27 mouse cellular contexts compared by ENCODE assay signal in genomic region chr17:61670651-61671050, GRCm38 (mm10).
"Had no signal": no experiment of that assay in that cellular context is flagged by ENCODE, and none has a peak within 500 bp of the region (broad histone marks: within the 10 kb centered on the region; RNA-seq: fewer than 3 reads in every experiment).

No protein-coding gene starts in this region.

- H3K4me1 ChIP-seq: embryonic facial prominence, embryonic 10.5 days; embryonic facial prominence, embryonic 12.5 days; embryonic facial prominence, embryonic 13.5 days; embryonic facial prominence, embryonic 15.5 days; forebrain, embryonic 10.5 days; forebrain, embryonic 12.5 days; forebrain, embryonic 13.5 days; forebrain, embryonic 15.5 days had no signal

- H3K4me3 ChIP-seq: embryonic facial prominence, embryonic 10.5 days; embryonic facial prominence, embryonic 12.5 days; embryonic facial prominence, embryonic 13.5 days; embryonic facial prominence, embryonic 15.5 days; erythroblast, embryonic 14.5 days; forebrain, embryonic 10.5 days; forebrain, embryonic 12.5 days; forebrain, embryonic 13.5 days; forebrain, embryonic 15.5 days; gastrocnemius, adult 2 months; heart, adult 2 months had no signal

- H3K27ac ChIP-seq: embryonic facial prominence, embryonic 10.5 days; embryonic facial prominence, embryonic 12.5 days; embryonic facial prominence, embryonic 13.5 days; embryonic facial prominence, embryonic 15.5 days; forebrain, embryonic 10.5 days; forebrain, embryonic 12.5 days; forebrain, embryonic 13.5 days; forebrain, embryonic 15.5 days; gastrocnemius, adult 2 months; heart, adult 2 months had no signal

- ATAC-seq: forebrain, embryonic 13.5 days; forebrain, embryonic 14.5 days; forebrain, embryonic 15.5 days; forebrain, embryonic 16.5 days; forebrain, postnatal 0 days had no signal

- H3K27me3 ChIP-seq: embryonic facial prominence, embryonic 12.5 days; embryonic facial prominence, embryonic 13.5 days; embryonic facial prominence, embryonic 15.5 days; forebrain, embryonic 12.5 days; forebrain, embryonic 13.5 days; forebrain, embryonic 15.5 days had no signal

- H3K9ac ChIP-seq: embryonic facial prominence, embryonic 12.5 days; embryonic facial prominence, embryonic 13.5 days; embryonic facial prominence, embryonic 15.5 days; forebrain, embryonic 12.5 days; forebrain, embryonic 13.5 days; forebrain, embryonic 15.5 days; forebrain, postnatal 0 days had no signal

- DNase-seq: cerebellum, adult 9-10 months; cerebellum, adult 9-11 months; cerebellum, postnatal 10 days; cerebellum, postnatal 14 days; cerebellum, postnatal 25 days; cerebellum, postnatal 36 days; embryo, embryonic 11 days; forebrain, postnatal 0 days; gastrocnemius, adult 2 months; gastrocnemius, postnatal 10 days; gastrocnemius, postnatal 14 days; gastrocnemius, postnatal 25 days; gastrocnemius, postnatal 36 days; heart, adult 11 months; heart, adult 18-20 months; heart, adult 2 months had no signal

- H3K36me3 ChIP-seq: embryonic facial prominence, embryonic 10.5 days; embryonic facial prominence, embryonic 12.5 days; embryonic facial prominence, embryonic 13.5 days; embryonic facial prominence, embryonic 15.5 days; forebrain, embryonic 10.5 days; forebrain, embryonic 12.5 days; forebrain, embryonic 15.5 days had no signal

- H3K9me3 ChIP-seq: embryonic facial prominence, embryonic 10.5 days; embryonic facial prominence, embryonic 12.5 days; embryonic facial prominence, embryonic 13.5 days; embryonic facial prominence, embryonic 15.5 days; forebrain, embryonic 10.5 days; forebrain, embryonic 12.5 days; forebrain, embryonic 13.5 days; forebrain, embryonic 15.5 days had no signal
